23 mouse cellular contexts compared by ENCODE assay signal in the genomic region with DNA sequence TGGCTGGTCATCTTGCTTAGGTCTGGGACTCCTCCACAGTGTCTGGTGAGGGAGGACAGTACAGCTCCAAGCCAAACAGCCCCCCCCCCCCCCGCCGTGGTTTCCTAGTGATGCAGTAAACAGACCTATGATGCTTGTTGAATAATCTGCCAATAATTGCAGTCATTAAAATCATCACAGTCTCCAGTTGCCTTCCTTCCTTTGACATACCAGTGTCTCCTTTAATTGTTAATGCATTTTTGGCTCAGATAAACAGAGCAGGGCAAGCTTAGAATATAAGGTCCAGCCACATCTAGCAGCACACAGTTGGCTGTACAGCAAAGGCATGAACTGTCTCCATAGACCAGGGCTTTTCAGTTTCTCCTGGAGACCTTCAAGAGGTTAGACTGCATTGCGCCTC. TPM values are rescaled to one million over a fixed set of nuclear protein-coding genes. Genes with fewer than 3 reads are reported as not detected.
"Had no signal": no experiment of that assay in that cellular context is flagged by ENCODE, and none has a peak within 500 bp of the region (broad histone marks: within the 10 kb centered on the region; RNA-seq: fewer than 3 reads in every experiment).

No protein-coding gene starts in this region.

- ATAC-seq: midbrain, embryonic 16.5 days had no signal

- DNase-seq: kidney, adult 8-10 months; kidney, postnatal 10 days; kidney, postnatal 4 days; liver, embryonic 13.5 days; lung, adult 2 months; lung, postnatal 14 days; lung, postnatal 4 days; thymus, adult 18-20 months; thymus, postnatal 36 days had no signal

- H3K4me3 ChIP-seq: kidney, embryonic 15.5 days; limb, embryonic 10.5 days; limb, embryonic 13.5 days; liver, embryonic 13.5 days; midbrain, embryonic 12.5 days; myocyte had no signal

- H3K27ac ChIP-seq: kidney, embryonic 15.5 days; limb, embryonic 10.5 days; limb, embryonic 13.5 days; liver, embryonic 13.5 days; midbrain, embryonic 12.5 days had no signal

- H3K9ac ChIP-seq: kidney, embryonic 15.5 days; limb, embryonic 13.5 days; liver, embryonic 13.5 days; midbrain, embryonic 12.5 days had no signal

- H3K4me2 ChIP-seq: kidney, embryonic 15.5 days; limb, embryonic 13.5 days; liver, embryonic 13.5 days; midbrain, embryonic 12.5 days had no signal

- H3K9me3 ChIP-seq: kidney, embryonic 15.5 days; limb, embryonic 10.5 days; limb, embryonic 13.5 days; liver, embryonic 13.5 days; midbrain, embryonic 12.5 days had no signal

- H3K36me3 ChIP-seq: kidney, embryonic 15.5 days; limb, embryonic 10.5 days; limb, embryonic 13.5 days; liver, embryonic 13.5 days; midbrain, embryonic 12.5 days had no signal

RNA-seq across cellular contexts. Expression of gene Sp9, which starts 4.5 kb away (rescaled TPM):
- total RNA-seq: liver, adult 2 months; megakaryocyte progenitor cell, adult 5-6 weeks; monocyte, adult 5-6 weeks had no signal
- polyA plus RNA-seq: liver, adult 2 months; liver, embryonic 13.5 days; liver, embryonic 16.5 days; lung, adult 2 months; lung, embryonic 16.5 days; spleen, adult 2 months; stomach, embryonic 16.5 days; urinary bladder, adult 2 months had no signal
